Mouse (Mus musculus) liver, embryonic 14.5 days (tissue): ENCODE data around the gene Ptpn14.

ENCODE experiments used
- CTCF ChIP-seq: IDR thresholded peaks from 2 replicates; pipeline ENCODE4 v1.5.1; 2016; ENCODE audit warnings: antibody characterized with exemption, low read depth, control low read depth
- EP300 ChIP-seq: IDR thresholded peaks from 2 replicates; pipeline ENCODE4 v1.6.1; 2016; ENCODE audit warnings: antibody characterized with exemption, low read depth

GRCm38 (mm10) chr1:189910685-189911345, 182.7 kb downstream of the Ptpn14 start:
- TF ChIP-seq CTCF (no peak), EP300 (no peak)
